Mouse (Mus musculus) gastrocnemius, postnatal 4 days (tissue): Measurements from ENCODE around the gene Clec3b. TPM values are rescaled to one million over a fixed set of nuclear protein-coding genes. Genes with fewer than 3 reads are reported as not detected.

Experiments used
- total RNA-seq, 2 experiments: library from RNA; stranded (reverse); gene quantifications; 2 replicates each; pipeline ENCODE4 v1.2.3; 2021

The Clec3b gene
- total RNA-seq, 2 experiments from 2014 or later, result 207 to 229 TPM

Other genes with a start within 250 kb of the Clec3b start
- 10 to 100 TPM; 10.6 to 11.7 TPM for gene Zfp105, start 227.9 kb upstream of the Clec3b start, total RNA-seq
- 10 to 100 TPM; 18.1 to 20.7 TPM for gene 1110059G10Rik, start 199.9 kb upstream of the Clec3b start, total RNA-seq
- gene Kif15, start 199.9 kb upstream of the Clec3b start, total RNA-seq, result 10 to 100 TPM; 14.5 to 19.4 TPM
- gene Tmem42, start 129.6 kb upstream of the Clec3b start, total RNA-seq, result 10 to 100 TPM; 10.4 to 12.0 TPM
- under 1 TPM in 1 of 2 experiments, not detected in 1; 0.29 TPM for gene Tgm4, start 116.2 kb upstream of the Clec3b start, total RNA-seq
- gene Zdhhc3, start 37.7 kb upstream of the Clec3b start, total RNA-seq, result 10 to 100 TPM; 49.8 to 50.5 TPM
- gene Exosc7, start 37.7 kb upstream of the Clec3b start, total RNA-seq, result 10 to 100 TPM; 29.9 to 33.8 TPM
- not detected for gene Cdcp1, start 65.1 kb downstream of the Clec3b start, total RNA-seq
- gene Tmem158, start 109.8 kb downstream of the Clec3b start, total RNA-seq, result 10 to 100 TPM; 13.1 to 14.3 TPM
- 10 to 100 TPM; 46.4 to 94.9 TPM for gene Lars2, start 216.0 kb downstream of the Clec3b start, total RNA-seq